Mouse (Mus musculus): ENCODE data around the gene Cog2. TPM values are rescaled to one million over a fixed set of nuclear protein-coding genes. Genes with fewer than 3 reads are reported as not detected.

Gene Cog2
- polyA plus RNA-seq, 1 experiment: 27.6 TPM

GRCm38 (mm10) chr8:124482790-124483189, 37.8 kb upstream of the Cog2 start:
- no peak overlapping the region for H3K4me3 ChIP-seq (ENCODE audit: insufficient read depth, poor library complexity, severe bottlenecking)
- no peak overlapping the region for H3ac ChIP-seq (ENCODE audit: control insufficient read depth, insufficient read length, low read depth)
- no peaks in the 10 kb centered on the region for H3K79me2 ChIP-seq (ENCODE audit: control insufficient read depth, insufficient read depth)
- no peaks in the 10 kb centered on the region for H3K79me3 ChIP-seq (ENCODE audit: low read depth)
- H3K27me3 ChIP-seq (ENCODE audit: control insufficient read depth, insufficient read depth, insufficient read length): peaks cover 35% of the 10 kb centered on the region
- no peak for TF ChIP-seq USF1 (IDR thresholded peaks at IDR 0.05; ENCODE audit: low read depth)
- no peak for TF ChIP-seq MYOG (IDR thresholded peaks at IDR 0.05; ENCODE audit: control insufficient read depth, extremely low read depth, insufficient read length)
- no peak for TF ChIP-seq CTCF (IDR thresholded peaks at IDR 0.05; ENCODE audit: control insufficient read depth, insufficient read depth, insufficient read length)
- TF ChIP-seq FOSL1 (IDR thresholded peaks at IDR 0.05; ENCODE audit: insufficient read depth, low read length, poor library complexity, severe bottlenecking): no peak
- no peak for TF ChIP-seq MYOD1 (IDR thresholded peaks at IDR 0.05; ENCODE audit: control insufficient read depth, insufficient read length, low read depth)
- TF ChIP-seq CEBPB (IDR thresholded peaks at IDR 0.05; ENCODE audit: low read depth): no peak
- no peak for TF ChIP-seq MAX (IDR thresholded peaks at IDR 0.05)
- H3K36me3 ChIP-seq (ENCODE audit: control insufficient read depth, insufficient read depth): no peaks in the 10 kb centered on the region

GRCm38 (mm10) chr8:124483356-124484115, 37.0 kb upstream of the Cog2 start:
- no peak overlapping the region for H3K4me3 ChIP-seq (ENCODE audit: insufficient read depth, poor library complexity, severe bottlenecking)

GRCm38 (mm10) chr8:124489311-124489710, 31.3 kb upstream of the Cog2 start:
- H3ac ChIP-seq (ENCODE audit: control insufficient read depth, insufficient read length, low read depth): no peak overlapping the region

More at GRCm38 (mm10) chr8:124483356-124484115, 37.0 kb upstream of the Cog2 start:
- H3K27me3 ChIP-seq (ENCODE audit: control insufficient read depth, insufficient read depth, insufficient read length): peaks cover 33% of the 10 kb centered on the region
- no peak for TF ChIP-seq FOSL1 (IDR thresholded peaks at IDR 0.05; ENCODE audit: insufficient read depth, low read length, poor library complexity, severe bottlenecking)
- H3K79me3 ChIP-seq (ENCODE audit: low read depth): no peaks in the 10 kb centered on the region
- H3ac ChIP-seq (ENCODE audit: control insufficient read depth, insufficient read length, low read depth): no peak overlapping the region
- H3K36me3 ChIP-seq (ENCODE audit: control insufficient read depth, insufficient read depth): no peaks in the 10 kb centered on the region
- no peaks in the 10 kb centered on the region for H3K79me2 ChIP-seq (ENCODE audit: control insufficient read depth, insufficient read depth)

GRCm38 (mm10) chr8:124489786-124490185, 30.8 kb upstream of the Cog2 start:
- H3K79me3 ChIP-seq (ENCODE audit: low read depth): no peaks in the 10 kb centered on the region
- H3K27me3 ChIP-seq (ENCODE audit: control insufficient read depth, insufficient read depth, insufficient read length): peaks cover 31% of the 10 kb centered on the region
- no peak overlapping the region for H3ac ChIP-seq (ENCODE audit: control insufficient read depth, insufficient read length, low read depth)
- no peak overlapping the region for H3K4me3 ChIP-seq (ENCODE audit: insufficient read depth, poor library complexity, severe bottlenecking)
- no peak for TF ChIP-seq CEBPB (IDR thresholded peaks at IDR 0.05; ENCODE audit: low read depth)
- no peak for TF ChIP-seq CTCF (IDR thresholded peaks at IDR 0.05; ENCODE audit: control insufficient read depth, insufficient read depth, insufficient read length)
- no peak for TF ChIP-seq MYOG (IDR thresholded peaks at IDR 0.05; ENCODE audit: control insufficient read depth, extremely low read depth, insufficient read length)
- no peak for TF ChIP-seq FOSL1 (IDR thresholded peaks at IDR 0.05; ENCODE audit: insufficient read depth, low read length, poor library complexity, severe bottlenecking)
- TF ChIP-seq MYOD1 (IDR thresholded peaks at IDR 0.05; ENCODE audit: control insufficient read depth, insufficient read length, low read depth): no peak
- no peak for TF ChIP-seq USF1 (IDR thresholded peaks at IDR 0.05; ENCODE audit: low read depth)
- TF ChIP-seq MAX (IDR thresholded peaks at IDR 0.05): no peak
- H3K79me2 ChIP-seq (ENCODE audit: control insufficient read depth, insufficient read depth): no peaks in the 10 kb centered on the region
- no peaks in the 10 kb centered on the region for H3K36me3 ChIP-seq (ENCODE audit: control insufficient read depth, insufficient read depth)

More at GRCm38 (mm10) chr8:124489311-124489710, 31.3 kb upstream of the Cog2 start:
- H3K79me3 ChIP-seq (ENCODE audit: low read depth): no peaks in the 10 kb centered on the region
- no peak overlapping the region for H3K4me3 ChIP-seq (ENCODE audit: insufficient read depth, poor library complexity, severe bottlenecking)
- no peaks in the 10 kb centered on the region for H3K36me3 ChIP-seq (ENCODE audit: control insufficient read depth, insufficient read depth)
- no peaks in the 10 kb centered on the region for H3K79me2 ChIP-seq (ENCODE audit: control insufficient read depth, insufficient read depth)
- H3K27me3 ChIP-seq (ENCODE audit: control insufficient read depth, insufficient read depth, insufficient read length): peaks cover 28% of the 10 kb centered on the region
- TF ChIP-seq MYOD1 (IDR thresholded peaks at IDR 0.05; ENCODE audit: control insufficient read depth, insufficient read length, low read depth): no peak
- no peak for TF ChIP-seq MYOG (IDR thresholded peaks at IDR 0.05; ENCODE audit: control insufficient read depth, extremely low read depth, insufficient read length)
- TF ChIP-seq FOSL1 (IDR thresholded peaks at IDR 0.05; ENCODE audit: insufficient read depth, low read length, poor library complexity, severe bottlenecking): no peak
- no peak for TF ChIP-seq CEBPB (IDR thresholded peaks at IDR 0.05; ENCODE audit: low read depth)
- TF ChIP-seq CTCF (IDR thresholded peaks at IDR 0.05; ENCODE audit: control insufficient read depth, insufficient read depth, insufficient read length): no peak

GRCm38 (mm10) chr8:124494397-124494796, 26.2 kb upstream of the Cog2 start:
- no peaks in the 10 kb centered on the region for H3K36me3 ChIP-seq (ENCODE audit: control insufficient read depth, insufficient read depth)
- no peak overlapping the region for H3K4me3 ChIP-seq (ENCODE audit: insufficient read depth, poor library complexity, severe bottlenecking)
- TF ChIP-seq MYOG (IDR thresholded peaks at IDR 0.05; ENCODE audit: control insufficient read depth, extremely low read depth, insufficient read length): no peak
- H3K79me3 ChIP-seq (ENCODE audit: low read depth): no peaks in the 10 kb centered on the region
- no peaks in the 10 kb centered on the region for H3K79me2 ChIP-seq (ENCODE audit: control insufficient read depth, insufficient read depth)
- no peak overlapping the region for H3ac ChIP-seq (ENCODE audit: control insufficient read depth, insufficient read length, low read depth)
- H3K27me3 ChIP-seq (ENCODE audit: control insufficient read depth, insufficient read depth, insufficient read length): peaks cover 13% of the 10 kb centered on the region

- peaks cover 13% of the 10 kb centered on the region for H3K27me3 ChIP-seq (ENCODE audit: control insufficient read depth, insufficient read depth, insufficient read length)
- H3K79me3 ChIP-seq (ENCODE audit: low read depth): no peaks in the 10 kb centered on the region
- no peak overlapping the region for H3K4me3 ChIP-seq (ENCODE audit: insufficient read depth, poor library complexity, severe bottlenecking)
- H3ac ChIP-seq (ENCODE audit: control insufficient read depth, insufficient read length, low read depth): no peak overlapping the region
- no peaks in the 10 kb centered on the region for H3K36me3 ChIP-seq (ENCODE audit: control insufficient read depth, insufficient read depth)
- TF ChIP-seq MYOG (IDR thresholded peaks at IDR 0.05; ENCODE audit: control insufficient read depth, extremely low read depth, insufficient read length) (no peak), FOSL1 (IDR thresholded peaks at IDR 0.05; ENCODE audit: insufficient read depth, low read length, poor library complexity, severe bottlenecking) (no peak), CTCF (IDR thresholded peaks at IDR 0.05; ENCODE audit: control insufficient read depth, insufficient read depth, insufficient read length) (no peak)
- no peaks in the 10 kb centered on the region for H3K79me2 ChIP-seq (ENCODE audit: control insufficient read depth, insufficient read depth)
Observed at GRCm38 (mm10) chr8:124494955-124495354, 25.6 kb upstream of the Cog2 start.
